In genomic region chr8:45028081-45028497, GRCm38 (mm10) we compare ENCODE assay signal across 32 mouse cellular contexts. TPM values are rescaled to one million over a fixed set of nuclear protein-coding genes. Genes with fewer than 3 reads are reported as not detected.
DNase-seq lines count a peak whose midpoint lies in the region; ATAC-seq and TF ChIP-seq lines count a peak whose summit lies in the region.
"Had no signal": no experiment of that assay in that cellular context is flagged by ENCODE, and none has a peak within 500 bp of the region (broad histone marks: within the 10 kb centered on the region; RNA-seq: fewer than 3 reads in every experiment).

No protein-coding gene starts in this region.

- peaks cover 96% of the 10 kb centered on the region for H3K36me3 ChIP-seq in limb, embryonic 10.5 days

- peaks cover 11% of the 10 kb centered on the region; the same call in 1 of the 2 replicates for H3K4me1 ChIP-seq in cerebellum, adult 2 months (ENCODE audit: control insufficient read depth, insufficient read depth, low read length)
- no peaks in the 10 kb centered on the region for H3K4me1 ChIP-seq in limb, embryonic 10.5 days
- H3K4me1 ChIP-seq: embryonic facial prominence, embryonic 12.5 days; heart, embryonic 12.5 days; kidney, embryonic 15.5 days; lung, embryonic 15.5 days; midbrain, embryonic 10.5 days; midbrain, embryonic 15.5 days; neural tube, embryonic 15.5 days; stomach, embryonic 15.5 days had no signal

- no peaks in the 10 kb centered on the region for H3K9me3 ChIP-seq in limb, embryonic 10.5 days (replicated peaks)
- H3K9me3 ChIP-seq: embryonic facial prominence, embryonic 12.5 days; midbrain, embryonic 15.5 days; stomach, embryonic 15.5 days had no signal

- 34% methylated on average over 6 of the region's 6 CpGs for WGBS in cerebellum, adult 2 months
- 68% methylated on average over 6 of the region's 6 CpGs for WGBS in limb, embryonic 10.5 days

- TF ChIP-seq POLR2A in cerebellum, adult 2 months (IDR thresholded peaks at IDR 0.05; ENCODE audit: borderline replicate concordance, insufficient read depth, low read length), result no peak

- H3K27ac ChIP-seq in cerebellum, adult 2 months (ENCODE audit: insufficient read depth, low read length), result no peak overlapping the region
- H3K27ac ChIP-seq in limb, embryonic 10.5 days, result no peak overlapping the region
- H3K27ac ChIP-seq: embryonic facial prominence, embryonic 12.5 days; heart, adult 2 months; hindbrain, embryonic 14.5 days; kidney, embryonic 15.5 days; lung, embryonic 15.5 days; midbrain, embryonic 10.5 days; midbrain, embryonic 15.5 days; neural tube, embryonic 15.5 days; stomach, embryonic 15.5 days had no signal

- no peak for ATAC-seq in frontal cortex, adult (ENCODE audit: low TSS enrichment)
- ATAC-seq: CD4-positive, CD25-positive, alpha-beta regulatory T cell, adult 4 months; forebrain, postnatal 0 days; midbrain, embryonic 15.5 days had no signal

- TF ChIP-seq CTCF in cerebellum, adult 2 months (IDR thresholded peaks at IDR 0.05; ENCODE audit: borderline replicate concordance, insufficient read depth, low read depth, low read length), result no peak

- DNase-seq in cerebellum, adult 2 months, result peak; percentile 45 to 59
- no peak for DNase-seq in cerebellum, adult 8-10 months
- DNase-seq in brain, adult 2 months (ENCODE audit: low read depth, low spot score), result peak; percentile 42
- DNase-seq in cerebellum, postnatal 10 days, result peak; percentile 61 to 69
- peak; percentile 35 for DNase-seq in limb, embryonic 10.5 days (ENCODE audit: low spot score)
- no peak for DNase-seq in adrenal gland, adult (ENCODE audit: inconsistent age in 2 of 2, low spot score in 1 of 2)
- no peak for DNase-seq in urinary bladder, postnatal 25 days (ENCODE audit: low spot score)
- DNase-seq: adrenal gland, adult 2 months; adrenal gland, postnatal 36 days; forebrain, postnatal 0 days; gastrocnemius, postnatal 36 days; heart, adult 2 months; kidney, adult 18-20 months; kidney, postnatal 25 days; retina, postnatal 1 day; right cerebral cortex, postnatal 14 days; thymus, postnatal 14 days had no signal

- H3K4me3 ChIP-seq in cerebellum, adult 2 months (replicated peaks; ENCODE audit: insufficient read depth, low read depth, low read length), result no peak overlapping the region
- no peak overlapping the region for H3K4me3 ChIP-seq in limb, embryonic 10.5 days
- H3K4me3 ChIP-seq: embryonic facial prominence, embryonic 12.5 days; heart, adult 2 months; heart, embryonic 12.5 days; kidney, embryonic 15.5 days; lung, embryonic 15.5 days; midbrain, embryonic 10.5 days; midbrain, embryonic 15.5 days; neural tube, embryonic 15.5 days; stomach, embryonic 15.5 days had no signal

- H3K27me3 ChIP-seq in cerebellum, adult 2 months (ENCODE audit: control insufficient read depth, insufficient read depth, low read length), result no peaks in the 10 kb centered on the region
- H3K27me3 ChIP-seq in limb, embryonic 10.5 days (ENCODE audit: low read depth, poor library complexity, severe bottlenecking), result no peaks in the 10 kb centered on the region
- H3K27me3 ChIP-seq: embryonic facial prominence, embryonic 12.5 days; heart, embryonic 12.5 days; kidney, embryonic 15.5 days; lung, embryonic 15.5 days; midbrain, embryonic 15.5 days; neural tube, embryonic 15.5 days; stomach, embryonic 15.5 days had no signal

RNA-seq across cellular contexts. Expression of gene Mtnr1a, which starts 40.8 kb away (rescaled TPM):
- 0.06 and 0.07 TPM in 2 replicates for polyA plus RNA-seq in cerebellum, adult 2 months (2012; rRNA removed)
- 0.23 TPM in 1 of 2 replicates, not detected in the other for polyA plus RNA-seq in limb, embryonic 10.5 days (2016; fragmentation: Nextera tagmentation; extraction: Ambion mirVana)
- polyA plus RNA-seq: adrenal gland, adult 2 months; CD4-positive, CD25-positive, alpha-beta regulatory T cell, adult 4 months; heart, adult 2 months; heart, embryonic 12.5 days; heart, postnatal 0 days; liver, embryonic 11.5 days; liver, embryonic 16.5 days; small intestine, adult 2 months had no signal

Comparison
In these comparisons a context has a peak if more than half of its experiments do, and no peak if none do; other contexts are left out.
1. DNase-seq: peak in cerebellum, adult 2 months (2 of 2), brain, adult 2 months (single experiment), cerebellum, postnatal 10 days (2 of 2) and limb, embryonic 10.5 days (single experiment); none in cerebellum, adult 8-10 months (single experiment), adrenal gland, adult (0 of 2) and urinary bladder, postnatal 25 days (single experiment).